Mouse (Mus musculus) forebrain, embryonic 11.5 days (tissue): ENCODE measurements around the gene Nsrp1. TPM values are rescaled to one million over a fixed set of nuclear protein-coding genes. Genes with fewer than 3 reads are reported as not detected.

Source experiments
- ATAC-seq: fragments of 200-750 bp; cut with Nextera tagmentation; replicated peaks from 2 replicates; pipeline ENCODE4 v1.8.0; 2017; ENCODE audit warnings: moderate TSS enrichment; ENCODE audit not compliant: low FRiP score
- DNase-seq: peaks from one replicate; pipeline ENCODE4 v3.0.0-alpha.2; 2017; ENCODE audit warnings: low spot score
- H3K27ac ChIP-seq: fragments of 300-500 bp; sonication (generic); 2 replicates; pipeline ENCODE4 v1.5.1; 2014; ENCODE audit warnings: low read depth, low read length
- H3K27me3 ChIP-seq: fragments of 300-500 bp; sonication (generic); 2 replicates; pipeline ENCODE4 v1.6.1; 2014; ENCODE audit warnings: mild to moderate bottlenecking, low read length, mixed read lengths; ENCODE audit not compliant: control insufficient read depth, insufficient read depth
- H3K36me3 ChIP-seq: fragments of 300-500 bp; sonication (generic); 2 replicates; pipeline ENCODE4 v1.6.1; 2014; ENCODE audit warnings: mild to moderate bottlenecking, low read length, moderate library complexity, mixed read lengths; ENCODE audit not compliant: control insufficient read depth, insufficient read depth
- H3K4me1 ChIP-seq: fragments of 300-500 bp; sonication (generic); replicated peaks from 2 replicates; pipeline ENCODE4 v1.6.1; 2014; ENCODE audit warnings: low read length, mixed read lengths; ENCODE audit not compliant: control insufficient read depth, insufficient read depth
- H3K4me2 ChIP-seq: fragments of 300-500 bp; sonication (generic); 2 replicates; pipeline ENCODE4 v1.6.1; 2014; ENCODE audit warnings: low read depth, mild to moderate bottlenecking, low read length, moderate library complexity, mixed read lengths; ENCODE audit not compliant: severe bottlenecking
- H3K4me3 ChIP-seq: fragments of 300-500 bp; sonication (generic); 2 replicates; pipeline ENCODE4 v1.5.1; 2014; ENCODE audit warnings: low read depth, low read length
- H3K9ac ChIP-seq: fragments of 300-500 bp; sonication (generic); 2 replicates; pipeline ENCODE4 v1.6.1; 2014; ENCODE audit warnings: low read length
- H3K9me3 ChIP-seq: fragments of 300-500 bp; sonication (generic); 2 replicates; pipeline ENCODE4 v1.6.1; 2016; ENCODE audit warnings: low read length, mixed read lengths; ENCODE audit not compliant: control insufficient read depth
- WGBS: fragments of 180-500 bp; shearing (Covaris S2); extraction: QIAGEN DNeasy Blood & Tissue Kit; methylation state at CpG from one replicate; pipeline ENCODE4 v1.1.7; 2014; 5-methylcytosine and 5-hydroxymethylcytosine counted together
- polyA plus RNA-seq: library from polyadenylated mRNA; unstranded; fragments of >200 nt; fragmentation: Nextera tagmentation; extraction: Ambion mirVana; gene quantifications from 2 replicates; pipeline ENCODE4 v1.2.1, GENCODE M21; 2014

The Nsrp1 gene
- polyA plus RNA-seq, 1 experiment from 2014 or later, result 67.6 TPM

DNA sequence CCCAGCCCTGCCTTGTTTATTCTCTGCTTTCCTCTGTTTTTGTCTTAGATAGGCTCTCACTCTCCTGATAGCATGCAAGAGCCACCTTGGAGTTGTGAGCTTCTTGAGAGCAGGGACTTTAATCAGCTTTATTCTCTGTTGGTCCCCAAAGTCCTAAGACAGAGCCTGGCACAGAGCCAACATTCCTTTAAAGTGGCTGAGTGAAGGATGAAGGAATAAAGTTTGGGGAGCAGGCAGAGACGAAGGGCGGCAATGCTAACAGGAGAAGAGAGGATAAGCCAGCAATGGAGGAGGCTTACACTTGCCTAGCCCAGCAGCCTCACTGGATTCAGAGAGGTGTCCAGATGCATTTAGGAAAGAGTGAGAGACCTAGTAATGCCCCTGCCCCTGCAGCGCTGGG lies 18.3 kb upstream of the Nsrp1 start:
- no peaks in the 10 kb centered on the region for H3K36me3 ChIP-seq
- H3K27me3 ChIP-seq, result no peaks in the 10 kb centered on the region; the same call in 1 of the 2 replicates
- no peak overlapping the region for H3K4me2 ChIP-seq
- no peaks in the 10 kb centered on the region for H3K4me1 ChIP-seq
- H3K9ac ChIP-seq, result no peak overlapping the region
- 92% methylated on average over 3 of the region's 3 CpGs for WGBS
- no peak for ATAC-seq
- H3K27ac ChIP-seq, result no peak overlapping the region
- no peaks in the 10 kb centered on the region for H3K9me3 ChIP-seq
- no peak overlapping the region for H3K4me3 ChIP-seq
- no peak for DNase-seq

DNA sequence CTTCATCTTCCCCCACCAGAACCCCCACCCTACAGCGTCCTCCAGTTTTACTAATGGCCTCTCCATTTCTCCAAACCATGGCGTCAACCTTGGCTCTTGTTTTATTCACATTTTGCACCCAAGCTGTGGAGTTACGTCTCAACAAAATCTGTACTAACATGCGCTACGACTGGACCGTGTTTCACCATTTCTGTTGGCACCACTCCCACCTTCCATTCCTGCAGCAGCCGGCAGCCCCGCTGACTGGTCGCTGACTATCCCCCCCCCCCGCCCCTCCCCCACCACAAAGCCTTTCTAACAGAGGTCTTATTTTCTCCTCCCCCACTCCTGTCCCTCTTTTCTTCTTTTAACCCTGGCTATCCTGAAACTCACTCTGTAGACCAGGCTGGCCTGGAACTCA lies 17.0 kb upstream of the Nsrp1 start:
- H3K4me3 ChIP-seq, result no peak overlapping the region
- H3K9ac ChIP-seq, result no peak overlapping the region
- DNase-seq, result no peak
- ATAC-seq, result no peak
- no peaks in the 10 kb centered on the region; the same call in 1 of the 2 replicates for H3K27me3 ChIP-seq
- H3K9me3 ChIP-seq, result no peaks in the 10 kb centered on the region
- no peaks in the 10 kb centered on the region for H3K36me3 ChIP-seq
- no peak overlapping the region for H3K4me2 ChIP-seq
- no peak overlapping the region for H3K27ac ChIP-seq
- H3K4me1 ChIP-seq, result no peaks in the 10 kb centered on the region
- WGBS, result 67% methylated on average over 10 of the region's 10 CpGs

DNA sequence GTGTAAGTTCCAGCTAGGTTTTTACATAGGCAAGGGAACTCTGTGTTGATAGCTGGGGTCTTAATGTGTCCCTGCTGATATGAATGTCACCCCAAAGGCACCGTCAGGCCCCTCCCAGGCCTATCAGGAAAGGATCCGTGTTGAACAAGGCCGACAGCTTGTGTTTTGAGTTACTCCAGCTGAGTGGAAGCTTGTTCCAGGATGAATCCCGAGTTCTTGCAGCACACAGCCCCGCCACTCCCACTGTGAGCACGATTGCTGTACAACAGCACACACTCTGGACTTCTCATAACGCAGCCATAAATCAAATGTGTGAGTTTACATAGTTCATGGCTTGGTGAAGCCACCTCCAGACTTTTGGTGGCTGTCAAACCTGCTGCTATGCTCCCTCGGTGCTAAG lies 15.9 kb upstream of the Nsrp1 start:
- Histone ChIP-seq H3K9ac (no peak overlapping the region), H3K4me2 (no peak overlapping the region), H3K27ac (no peak overlapping the region), H3K27me3 (no peaks in the 10 kb centered on the region; the same call in 1 of the 2 replicates), H3K9me3 (no peaks in the 10 kb centered on the region), H3K4me3 (no peak overlapping the region), H3K4me1 (no peaks in the 10 kb centered on the region), H3K36me3 (no peaks in the 10 kb centered on the region)
- WGBS, result 76% methylated on average over 8 of the region's 8 CpGs
- DNase-seq (no peak), ATAC-seq (no peak)

DNA sequence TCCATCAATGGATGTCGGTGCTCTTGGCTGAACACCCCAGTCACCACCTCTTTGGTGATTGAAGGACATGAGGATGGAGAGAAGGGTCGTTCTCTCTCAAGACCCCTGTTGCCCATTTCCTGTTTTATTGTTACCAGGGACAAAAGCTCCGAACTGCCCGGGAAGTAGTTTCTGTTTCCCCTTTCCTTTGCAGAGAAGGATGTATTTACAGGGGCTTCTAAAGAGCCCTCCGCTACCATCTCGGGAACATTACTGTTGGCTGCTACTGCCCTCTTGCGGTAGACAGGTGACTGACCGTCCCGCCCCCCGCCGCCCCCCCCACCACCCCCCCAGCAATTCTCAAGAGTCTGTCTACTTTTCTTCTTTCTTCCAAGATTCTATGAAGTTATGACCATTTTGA lies 15.0 kb upstream of the Nsrp1 start:
- ATAC-seq, result no peak
- H3K36me3 ChIP-seq, result no peaks in the 10 kb centered on the region
- H3K27ac ChIP-seq, result no peak overlapping the region
- H3K27me3 ChIP-seq, result no peaks in the 10 kb centered on the region; the same call in 1 of the 2 replicates
- DNase-seq, result peak; percentile 68
- H3K4me2 ChIP-seq, result peak overlapping the region; percentile 37; the same call in 1 of the 2 replicates
- no peaks in the 10 kb centered on the region for H3K4me1 ChIP-seq
- no peak overlapping the region for H3K9ac ChIP-seq
- H3K9me3 ChIP-seq, result no peaks in the 10 kb centered on the region
- 1% methylated on average over 11 of the region's 11 CpGs for WGBS
- no peak overlapping the region for H3K4me3 ChIP-seq

DNA sequence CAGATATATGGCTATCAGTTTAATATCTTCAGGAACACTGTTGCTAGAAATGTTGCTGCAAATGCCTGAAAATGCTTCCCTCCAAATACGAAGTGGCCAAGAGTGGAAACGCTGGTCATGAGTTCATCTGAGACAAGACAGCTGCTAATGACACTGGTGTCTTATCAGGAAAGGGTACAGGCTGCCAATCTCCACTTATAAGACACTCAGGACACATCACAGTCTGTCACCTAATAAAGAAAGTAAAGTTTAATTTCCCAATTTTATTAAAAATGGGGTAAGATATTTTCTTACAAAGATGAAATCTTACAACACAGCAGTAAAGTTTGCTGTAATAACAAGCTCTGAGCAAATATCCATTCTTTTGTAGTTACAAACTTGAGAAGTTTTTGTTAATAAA lies 10.9 kb upstream of the Nsrp1 start:
- WGBS, result 79% methylated on average over 2 of the region's 2 CpGs
- no peaks in the 10 kb centered on the region for H3K27me3 ChIP-seq
- no peak overlapping the region for H3K4me2 ChIP-seq
- H3K9me3 ChIP-seq, result no peaks in the 10 kb centered on the region
- no peak for ATAC-seq
- no peak for DNase-seq
- no peak overlapping the region for H3K27ac ChIP-seq
- no peaks in the 10 kb centered on the region for H3K36me3 ChIP-seq
- no peak overlapping the region for H3K9ac ChIP-seq
- no peaks in the 10 kb centered on the region for H3K4me1 ChIP-seq
- no peak overlapping the region for H3K4me3 ChIP-seq

DNA sequence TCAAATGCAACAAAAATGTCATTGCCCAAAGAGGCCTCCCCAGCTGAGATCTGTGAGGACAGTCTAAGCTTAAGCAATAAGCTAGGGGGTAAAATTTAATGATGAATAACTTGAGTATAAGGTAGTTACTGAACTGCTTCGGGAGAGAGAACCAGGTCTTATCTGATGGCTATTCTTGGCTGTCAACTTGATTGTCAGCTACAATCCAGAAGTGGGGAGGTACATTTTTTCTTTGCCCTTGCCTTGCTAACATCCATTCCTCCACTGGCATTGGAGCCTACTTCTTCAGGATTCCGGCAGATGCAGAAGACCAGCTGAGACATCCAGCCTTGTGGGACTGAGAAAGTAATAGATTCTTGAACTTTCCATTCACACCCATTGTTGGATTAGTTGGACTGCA lies 8.8 kb upstream of the Nsrp1 start:
- 85% methylated on average over 2 of the region's 2 CpGs for WGBS
- no peak for ATAC-seq
- no peaks in the 10 kb centered on the region for H3K27me3 ChIP-seq

DNA sequence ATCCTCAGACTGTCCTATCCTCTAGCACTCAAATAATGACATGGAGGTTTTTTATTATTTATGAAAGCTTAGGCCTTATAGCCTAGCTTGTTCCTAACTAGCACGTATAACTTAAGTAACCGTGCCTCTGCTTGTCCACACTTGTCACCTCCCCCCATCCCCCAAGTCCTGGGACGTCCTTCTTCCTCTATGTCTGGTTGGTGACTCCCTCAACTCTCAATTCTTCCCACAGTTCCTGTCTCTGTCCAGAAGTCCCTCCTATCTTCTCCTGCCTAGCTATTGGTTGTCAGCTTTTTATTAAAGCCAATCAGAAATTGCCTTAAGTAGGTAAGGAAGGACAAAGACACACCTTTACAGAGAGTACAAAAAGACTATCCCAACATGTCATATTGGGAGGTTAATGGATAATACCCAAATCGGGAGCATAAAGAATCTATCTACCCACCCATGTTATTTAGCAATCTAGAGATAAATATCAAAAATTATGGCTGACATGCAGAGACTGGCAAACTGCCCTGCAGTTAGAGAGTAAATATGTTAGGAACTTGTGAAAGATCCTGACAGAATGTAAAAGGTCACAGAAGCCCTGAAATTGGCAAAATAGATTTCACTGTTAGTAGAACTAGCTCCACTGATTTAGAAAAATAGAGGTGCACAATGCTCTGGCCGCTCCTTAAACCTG lies 5.9 kb upstream of the Nsrp1 start:
- Histone ChIP-seq H3K9ac (no peak overlapping the region), H3K27ac (no peak overlapping the region), H3K4me3 (no peak overlapping the region), H3K9me3 (no peaks in the 10 kb centered on the region), H3K36me3 (no peaks in the 10 kb centered on the region), H3K4me2 (no peak overlapping the region), H3K4me1 (no peaks in the 10 kb centered on the region), H3K27me3 (no peaks in the 10 kb centered on the region)
- 70% methylated on average over 5 of the region's 5 CpGs for WGBS
- ATAC-seq, result no peak
- no peak for DNase-seq

More for the DNA sequence above, 8.8 kb upstream of the Nsrp1 start:
- H3K4me3 ChIP-seq, result no peak overlapping the region
- no peak for DNase-seq
- H3K4me2 ChIP-seq, result no peak overlapping the region
- no peak overlapping the region for H3K27ac ChIP-seq
- no peaks in the 10 kb centered on the region for H3K36me3 ChIP-seq
- H3K9me3 ChIP-seq, result no peaks in the 10 kb centered on the region
- H3K9ac ChIP-seq, result no peak overlapping the region
- no peaks in the 10 kb centered on the region for H3K4me1 ChIP-seq

DNA sequence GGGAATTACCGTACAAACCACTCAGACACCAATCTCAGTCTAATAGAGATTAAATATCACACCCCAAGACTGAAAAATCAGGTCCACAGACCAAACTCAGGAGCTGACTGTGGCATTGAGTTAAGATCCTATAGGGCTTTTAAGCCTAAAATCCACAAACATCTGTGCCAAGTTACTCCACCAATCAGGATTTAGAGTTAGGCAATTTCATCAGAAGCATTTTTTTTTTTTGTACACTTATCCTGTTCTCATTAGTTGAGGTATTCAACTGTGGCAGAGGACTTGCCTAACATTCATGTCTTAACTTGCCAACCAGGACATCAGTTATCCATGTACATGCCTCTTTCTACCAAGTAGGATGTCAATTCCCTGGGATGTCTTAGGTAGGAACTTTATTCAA lies 1.1 kb upstream of the Nsrp1 start:
- Histone ChIP-seq H3K4me2 (no peak overlapping the region), H3K9ac (no peak overlapping the region), H3K27ac (no peak overlapping the region), H3K4me1 (no peaks in the 10 kb centered on the region), H3K36me3 (no peaks in the 10 kb centered on the region; the same call in 1 of the 2 replicates), H3K4me3 (no peak overlapping the region), H3K9me3 (no peaks in the 10 kb centered on the region), H3K27me3 (no peaks in the 10 kb centered on the region)
- no peak for DNase-seq
- WGBS, result 94% methylated on average over 1 of the region's 1 CpGs
- ATAC-seq, result no peak

DNA sequence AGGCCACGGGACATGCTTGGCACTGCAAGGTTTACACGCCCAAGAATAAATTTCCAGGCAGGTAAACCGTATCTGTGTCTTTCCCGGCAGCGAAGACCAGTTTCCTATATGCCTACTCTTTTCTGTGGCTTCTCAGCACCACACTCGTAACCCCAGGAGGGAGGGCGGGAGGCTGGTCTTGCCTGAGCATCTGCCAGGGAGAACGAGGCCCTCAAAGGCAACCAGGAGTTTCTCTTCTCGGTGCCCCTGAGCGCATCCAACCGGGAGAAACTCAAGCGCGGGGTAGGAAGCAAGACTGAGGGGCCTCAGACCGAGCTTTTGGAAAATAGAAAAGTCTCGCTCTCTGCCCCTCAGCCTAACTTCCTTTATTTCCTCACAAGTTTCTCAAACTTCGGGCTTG lies 443 bp downstream of the Nsrp1 start:
- Histone ChIP-seq H3K4me2 (peak overlapping the region; percentile 91), H3K36me3 (no peaks in the 10 kb centered on the region; the same call in 1 of the 2 replicates), H3K27ac (peak overlapping the region; percentile 68; the same call in 1 of the 2 replicates), H3K27me3 (no peaks in the 10 kb centered on the region), H3K4me1 (no peaks in the 10 kb centered on the region), H3K9ac (peak overlapping the region; percentile 73), H3K9me3 (no peaks in the 10 kb centered on the region), H3K4me3 (peak overlapping the region; percentile 93)
- 0 out of 2 replicates have a peak, but pooled peaks have one; percentile 10 for ATAC-seq
- WGBS, result 2% methylated on average over 16 of the region's 16 CpGs
- DNase-seq, result no peak
